Mouse (Mus musculus): ENCODE measurements around the gene Gm12887. TPM values are rescaled to one million over a fixed set of nuclear protein-coding genes. Genes with fewer than 3 reads are reported as not detected.

The Gm12887 gene
- total RNA-seq (2022) = not detected

- no peak for DNase-seq (ENCODE audit: low spot score)
Observed at GRCm38 (mm10) chr4:121622003-121622402, at the start of gene Gm12887. TSS of gene Gm12887 (minus strand) at chr4:121622103.

DNA sequence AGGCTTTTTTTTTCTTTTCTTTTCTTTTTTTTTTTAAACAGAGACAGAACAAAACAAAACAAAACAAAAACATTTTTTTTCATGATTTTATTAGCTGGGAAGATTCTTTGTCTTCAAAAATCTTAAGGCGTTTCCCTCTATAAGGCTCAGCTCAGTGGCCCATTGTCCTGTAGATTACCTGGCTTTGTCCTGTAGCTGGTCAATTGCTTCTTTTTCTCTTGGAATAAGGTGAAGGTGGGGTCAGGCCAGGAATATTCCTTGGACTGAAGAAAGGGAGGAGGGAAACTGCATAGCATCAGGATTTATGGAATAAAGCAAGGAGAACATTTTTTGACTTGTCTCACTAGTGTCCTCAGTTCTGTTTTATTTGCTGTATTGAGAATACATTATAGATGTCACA is 35.1 kb upstream of the Gm12887 start:
- no peak for DNase-seq (ENCODE audit: low spot score)

Other genes with a start within 250 kb of the Gm12887 start
- not detected for gene Gm12886, start 199.0 kb downstream of the Gm12887 start, total RNA-seq (2022)